Mouse (Mus musculus) WW6 (cell line): ENCODE measurements around the gene Hist2h2aa1.
"Not testable (repeated sequence)": the region's sequence is repeated elsewhere in the genome, so short reads cannot be mapped to it uniquely, and the experiment has no call there.

ENCODE experiments used
- DNase-seq: peaks from one replicate; pipeline ENCODE4 v3.0.0-alpha.2; 2013; ENCODE audit warnings: low read depth, low spot score

Gene Hist2h2aa1

GRCm38 (mm10) chr3:96277800-96278624 lies 32.7 kb downstream of the Hist2h2aa1 start:
- peak; percentile 86 for DNase-seq

- DNase-seq: no peak
Observed at GRCm38 (mm10) chr3:96280660-96281059, 35.4 kb downstream of the Hist2h2aa1 start.

GRCm38 (mm10) chr3:96284457-96284856 lies 39.2 kb downstream of the Hist2h2aa1 start:
- DNase-seq: no peak

- DNase-seq: not testable (repeated sequence)
Observed at GRCm38 (mm10) chr3:96287334-96287733, 42.0 kb downstream of the Hist2h2aa1 start.

GRCm38 (mm10) chr3:96289201-96289600 lies 43.9 kb downstream of the Hist2h2aa1 start:
- peak; percentile 26 for DNase-seq

- DNase-seq: not testable (repeated sequence)
Observed at GRCm38 (mm10) chr3:96290727-96291126, 45.4 kb downstream of the Hist2h2aa1 start.

GRCm38 (mm10) chr3:96292641-96293040 lies 47.3 kb downstream of the Hist2h2aa1 start:
- no peak for DNase-seq

- DNase-seq: no peak
Observed at GRCm38 (mm10) chr3:96293368-96293767, 48.1 kb downstream of the Hist2h2aa1 start.

- no peak for DNase-seq
Observed at GRCm38 (mm10) chr3:96293787-96294186, 48.5 kb downstream of the Hist2h2aa1 start, which contains the start of gene Fcgr1. Gene Fcgr1, minus strand, starts transcription at chr3:96293969.
